Mouse (Mus musculus) MEL (cell line): ENCODE measurements around the gene Bbs9. TPM values are rescaled to one million over a fixed set of nuclear protein-coding genes. Genes with fewer than 3 reads are reported as not detected.

Experiments used
- DNase-seq: peaks from one replicate; pipeline ENCODE4 v3.0.0; 2011; ENCODE audit warnings: low read depth, low spot score
- H3K27ac ChIP-seq: 2 replicates; pipeline ENCODE4 v1.5.1; 2012; ENCODE audit warnings: low read depth, mild to moderate bottlenecking, control low read depth, low read length, moderate library complexity; ENCODE audit not compliant: control insufficient read depth
- H3K27me3 ChIP-seq, 2 experiments: fragments of 150-350 bp in 1 of 2; sonication (generic) in 1 of 2; 2 replicates each; pipeline ENCODE4 v1.6.1; 2012; ENCODE audit warnings: low read length in 2 of 2, mild to moderate bottlenecking in 2 of 2, improper control_type of control experiment in 1 of 2, moderate library complexity in 1 of 2; ENCODE audit not compliant: insufficient read depth in 2 of 2, control insufficient read depth in 1 of 2
- H3K36me3 ChIP-seq, 2 experiments: 2 replicates each; pipeline ENCODE4 v1.6.1; 2012 to 2014; ENCODE audit warnings: low read length in 2 of 2, improper control_type of control experiment in 1 of 2, inconsistent platforms in 1 of 2, mild to moderate bottlenecking in 1 of 2; ENCODE audit not compliant: insufficient read depth in 2 of 2, control insufficient read depth in 1 of 2
- H3K4me1 ChIP-seq, 2 experiments: fragments of 150-350 bp in 1 of 2; sonication (generic) in 1 of 2; 2 replicates each; pipeline ENCODE4 v1.6.1; 2012; ENCODE audit warnings: low read length in 2 of 2, improper control_type of control experiment in 1 of 2, mild to moderate bottlenecking in 1 of 2; ENCODE audit not compliant: insufficient read depth in 2 of 2, control insufficient read depth in 1 of 2
- H3K4me3 ChIP-seq, 2 experiments: fragments of 150-350 bp in 1 of 2; sonication (generic) in 1 of 2; 2 replicates each; pipeline ENCODE4 v1.5.1; 2012; ENCODE audit warnings: low read depth in 2 of 2, low read length in 2 of 2, mild to moderate bottlenecking in 2 of 2, moderate library complexity in 2 of 2, control low read depth in 1 of 2, improper control_type of control experiment in 1 of 2; ENCODE audit not compliant: control insufficient read depth in 1 of 2, insufficient read depth in 1 of 2
- H3K79me2 ChIP-seq: 2 replicates; pipeline ENCODE4 v1.6.1; 2012; ENCODE audit warnings: mild to moderate bottlenecking, low read length, moderate library complexity; ENCODE audit not compliant: control insufficient read depth, poor library complexity, insufficient read depth
- H3K9ac ChIP-seq: 2 replicates; pipeline ENCODE4 v1.6.1; 2012; ENCODE audit warnings: low read depth, mild to moderate bottlenecking, control low read depth, low read length, moderate library complexity; ENCODE audit not compliant: control insufficient read depth, poor library complexity, severe bottlenecking
- H3K9me3 ChIP-seq: fragments of 150-350 bp; sonication (generic); replicated peaks from 2 replicates; pipeline ENCODE4 v1.6.1; 2012; ENCODE audit warnings: mild to moderate bottlenecking, low read length, improper control_type of control experiment, moderate library complexity; ENCODE audit not compliant: insufficient read depth
- BHLHE40 ChIP-seq: IDR thresholded peaks from 2 replicates; pipeline ENCODE4 v1.6.1; 2012; ENCODE audit warnings: low read depth, mild to moderate bottlenecking, inconsistent platforms, low read length, improper control_type of control experiment, borderline replicate concordance
- CHD1 ChIP-seq: IDR thresholded peaks from 2 replicates; pipeline ENCODE4 v1.6.1; 2012; ENCODE audit warnings: low read depth, mild to moderate bottlenecking, inconsistent platforms, low read length, improper control_type of control experiment
- CHD2 ChIP-seq: IDR thresholded peaks from 2 replicates; pipeline ENCODE4 v1.6.1; 2011; ENCODE audit warnings: low read length, improper control_type of control experiment
- CTCF ChIP-seq, 3 experiments: IDR thresholded peaks in 2 of 3; conservative IDR thresholded peaks in 1 of 3; 2 replicates each; pipeline ENCODE4 v1.5.1; 2011 to 2012; ENCODE audit warnings: low read length in 3 of 3, low read depth in 2 of 3, mild to moderate bottlenecking in 2 of 3, improper control_type of control experiment in 1 of 3, inconsistent platforms in 1 of 3, mixed read lengths in 1 of 3, moderate library complexity in 1 of 3; ENCODE audit not compliant: control insufficient read depth in 1 of 3, insufficient read depth in 1 of 3, poor library complexity in 1 of 3, severe bottlenecking in 1 of 3
- E2F4 ChIP-seq: IDR thresholded peaks from 2 replicates; pipeline ENCODE4 v1.6.1; 2011; ENCODE audit warnings: low read depth, low read length, improper control_type of control experiment, borderline replicate concordance
- ELF1 ChIP-seq: IDR thresholded peaks from 2 replicates; pipeline ENCODE4 v1.6.1; 2014; ENCODE audit warnings: low read depth, mild to moderate bottlenecking, inconsistent platforms, low read length, improper control_type of control experiment, moderate library complexity
- EP300 ChIP-seq, 2 experiments: IDR thresholded peaks; 2 replicates each; pipeline ENCODE4 v1.6.1; 2011; ENCODE audit warnings: improper control_type of control experiment in 2 of 2, low read length in 2 of 2, low read depth in 1 of 2, mild to moderate bottlenecking in 1 of 2
- ETS1 ChIP-seq: IDR thresholded peaks from 2 replicates; pipeline ENCODE4 v1.6.1; 2012; ENCODE audit warnings: low read depth, mild to moderate bottlenecking, inconsistent platforms, low read length, improper control_type of control experiment, moderate library complexity
- GABPA ChIP-seq: IDR thresholded peaks from 2 replicates; pipeline ENCODE4 v1.6.1; 2012; ENCODE audit warnings: low read depth, mild to moderate bottlenecking, inconsistent platforms, low read length, improper control_type of control experiment, moderate library complexity
- GATA1 ChIP-seq: IDR thresholded peaks from 2 replicates; pipeline ENCODE4 v1.6.1; 2011; ENCODE audit warnings: low read depth, low read length, improper control_type of control experiment
- HCFC1 ChIP-seq: IDR thresholded peaks from 2 replicates; pipeline ENCODE4 v1.6.1; 2012; ENCODE audit warnings: low read depth, mild to moderate bottlenecking, inconsistent platforms, low read length, improper control_type of control experiment, moderate library complexity
- JUND ChIP-seq: IDR thresholded peaks from 2 replicates; pipeline ENCODE4 v1.6.1; 2011; ENCODE audit warnings: low read depth, mild to moderate bottlenecking, improper control_type of control experiment, low read length
- KAT2A ChIP-seq: conservative IDR thresholded peaks from 2 replicates; pipeline ENCODE4 v1.6.1; 2012; ENCODE audit warnings: low read depth, low read length, improper control_type of control experiment, inconsistent platforms
- MAFK ChIP-seq: IDR thresholded peaks from 2 replicates; pipeline ENCODE4 v1.6.1; 2011; ENCODE audit warnings: low read depth, mild to moderate bottlenecking, low read length, improper control_type of control experiment, borderline replicate concordance
- MAX ChIP-seq: IDR thresholded peaks from 2 replicates; pipeline ENCODE4 v1.6.1; 2011; ENCODE audit warnings: low read length, improper control_type of control experiment
- MAZ ChIP-seq: IDR thresholded peaks from 2 replicates; pipeline ENCODE4 v1.6.1; 2012; ENCODE audit warnings: low read depth, mild to moderate bottlenecking, inconsistent platforms, low read length, improper control_type of control experiment
- MEF2A ChIP-seq: IDR thresholded peaks from 2 replicates; pipeline ENCODE4 v1.6.1; 2014; ENCODE audit warnings: low read depth, mild to moderate bottlenecking, inconsistent platforms, low read length, improper control_type of control experiment; ENCODE audit not compliant: poor library complexity, insufficient replicate concordance, severe bottlenecking; ENCODE audit errors: extremely low read depth
- MXI1 ChIP-seq: IDR thresholded peaks from 2 replicates; pipeline ENCODE4 v1.6.1; 2011; ENCODE audit warnings: mild to moderate bottlenecking, low read depth, low read length, improper control_type of control experiment
- MYB ChIP-seq: IDR thresholded peaks from 2 replicates; pipeline ENCODE4 v1.6.1; 2011; ENCODE audit warnings: mild to moderate bottlenecking, low read depth, low read length, improper control_type of control experiment
- MYC ChIP-seq: IDR thresholded peaks from 2 replicates; pipeline ENCODE4 v1.6.1; 2011; ENCODE audit warnings: low read depth, mild to moderate bottlenecking, low read length, improper control_type of control experiment, moderate library complexity
- NELFE ChIP-seq: IDR thresholded peaks from 2 replicates; pipeline ENCODE4 v1.6.1; 2011; ENCODE audit warnings: low read depth, low read length, improper control_type of control experiment
- NRF1 ChIP-seq: IDR thresholded peaks from 2 replicates; pipeline ENCODE4 v1.6.1; 2014; ENCODE audit warnings: low read depth, mild to moderate bottlenecking, inconsistent platforms, low read length, improper control_type of control experiment, moderate library complexity; ENCODE audit not compliant: poor library complexity, insufficient read depth, severe bottlenecking
- POLR2A ChIP-seq, 2 experiments: IDR thresholded peaks; 2 replicates each; pipeline ENCODE4 v1.6.1; 2011 to 2012; ENCODE audit warnings: low read length in 2 of 2, mild to moderate bottlenecking in 2 of 2, control low read depth in 1 of 2, improper control_type of control experiment in 1 of 2, low read depth in 1 of 2, moderate library complexity in 1 of 2; ENCODE audit not compliant: control insufficient read depth in 1 of 2, insufficient read depth in 1 of 2, poor library complexity in 1 of 2
- POLR2AphosphoS2 ChIP-seq: IDR thresholded peaks from 2 replicates; pipeline ENCODE4 v1.6.1; 2011; ENCODE audit warnings: low read length, improper control_type of control experiment
- POLR2AphosphoS5 ChIP-seq: IDR thresholded peaks from 2 replicates; pipeline ENCODE4 v1.6.1; 2012; ENCODE audit warnings: low read depth, borderline replicate concordance, mild to moderate bottlenecking, inconsistent platforms, low read length, moderate library complexity, mixed read lengths
- RAD21 ChIP-seq: IDR thresholded peaks from 2 replicates; pipeline ENCODE4 v1.6.1; 2011; ENCODE audit warnings: mild to moderate bottlenecking, low read depth, low read length, improper control_type of control experiment
- RCOR1 ChIP-seq: IDR thresholded peaks from 2 replicates; pipeline ENCODE4 v1.6.1; 2012; ENCODE audit warnings: low read depth, mild to moderate bottlenecking, inconsistent platforms, low read length, improper control_type of control experiment
- SIN3A ChIP-seq: IDR thresholded peaks from 2 replicates; pipeline ENCODE4 v1.6.1; 2012; ENCODE audit warnings: low read length, improper control_type of control experiment, inconsistent platforms
- SMC3 ChIP-seq: IDR thresholded peaks from 2 replicates; pipeline ENCODE4 v1.6.1; 2011; ENCODE audit warnings: low read depth, low read length, improper control_type of control experiment
- TAL1 ChIP-seq: IDR thresholded peaks from 2 replicates; pipeline ENCODE4 v1.6.1; 2012; ENCODE audit warnings: mild to moderate bottlenecking, inconsistent platforms, low read length, moderate library complexity, mixed read lengths
- TBP ChIP-seq: IDR thresholded peaks from 2 replicates; pipeline ENCODE4 v1.8.0; 2011; ENCODE audit warnings: low read depth, low read length, improper control_type of control experiment
- TCF12 ChIP-seq: IDR thresholded peaks from 2 replicates; pipeline ENCODE4 v1.6.1; 2014; ENCODE audit warnings: low read depth, mild to moderate bottlenecking, inconsistent platforms, low read length, improper control_type of control experiment, moderate library complexity
- UBTF ChIP-seq: IDR thresholded peaks from 2 replicates; pipeline ENCODE4 v1.6.1; 2012; ENCODE audit warnings: low read depth, mild to moderate bottlenecking, inconsistent platforms, low read length, improper control_type of control experiment, moderate library complexity, borderline replicate concordance; ENCODE audit not compliant: insufficient read depth
- USF1 ChIP-seq: IDR thresholded peaks from 2 replicates; pipeline ENCODE4 v1.6.1; 2014; ENCODE audit warnings: low read depth, mild to moderate bottlenecking, inconsistent platforms, low read length, improper control_type of control experiment, moderate library complexity
- ZC3H11A ChIP-seq: IDR thresholded peaks from 2 replicates; pipeline ENCODE4 v1.6.1; 2012; ENCODE audit warnings: low read depth, mild to moderate bottlenecking, inconsistent platforms, low read length, improper control_type of control experiment
- ZKSCAN1 ChIP-seq: IDR thresholded peaks from 2 replicates; pipeline ENCODE4 v1.6.1; 2012; ENCODE audit warnings: low read depth, mild to moderate bottlenecking, inconsistent platforms, low read length, improper control_type of control experiment, moderate library complexity
- ZMIZ1 ChIP-seq: IDR thresholded peaks from 2 replicates; pipeline ENCODE4 v1.6.1; 2012; ENCODE audit warnings: low read depth, mild to moderate bottlenecking, inconsistent platforms, low read length, improper control_type of control experiment, moderate library complexity
- ZNF384 ChIP-seq: IDR thresholded peaks from 2 replicates; pipeline ENCODE4 v1.6.1; 2012; ENCODE audit warnings: low read depth, mild to moderate bottlenecking, inconsistent platforms, low read length, improper control_type of control experiment
- polyA plus RNA-seq, 2 experiments: library from polyadenylated mRNA; stranded (reverse) in 1 of 2; unstranded in 1 of 2; fragments of >175 nt in 1 of 2; fragments of >200 nt in 1 of 2; gene quantifications; 2 replicates each; pipeline versions ENCODE4 v1.2.1 to v1.2.4; 2012; ENCODE audit warnings: low replicate concordance in 2 of 2, low read depth in 1 of 2; ENCODE audit not compliant: insufficient read length in 2 of 2, insufficient read depth in 1 of 2, missing spikeins in 1 of 2
- total RNA-seq: library from RNA; depleted of rRNA; stranded (reverse); fragments of 300-350 nt; gene quantifications from 2 replicates; pipeline ENCODE4 v1.2.3, GENCODE M21; 2012

Gene Bbs9
- total and polyA plus RNA-seq, 3 experiments: 18.5 to 19.5 TPM; not detected in 1

DNA sequence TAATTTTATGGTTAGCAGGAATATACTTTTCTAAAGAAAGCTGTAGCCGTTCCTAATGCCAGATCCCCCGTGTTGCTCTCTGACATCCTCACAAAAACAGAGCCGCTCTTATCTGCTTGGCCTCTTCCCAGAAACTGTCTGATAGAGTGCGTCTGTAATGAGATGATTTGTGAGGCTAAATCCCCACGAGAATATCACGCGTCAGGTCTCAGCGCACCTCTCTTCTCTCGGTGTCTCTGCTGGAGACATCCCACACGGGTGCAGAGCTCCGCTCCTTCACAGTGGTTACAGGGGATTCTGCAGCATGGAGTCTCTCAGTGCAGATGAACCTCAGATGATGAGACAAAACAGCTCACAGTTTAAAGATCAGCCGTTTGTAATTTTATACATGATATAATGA, 204.5 kb downstream of the Bbs9 start:
- no peaks in the 10 kb centered on the region for H3K27me3 ChIP-seq
- peaks cover 7 to 17% of the 10 kb centered on the region in 2 experiments for H3K4me1 ChIP-seq
- no peaks in the 10 kb centered on the region for H3K9me3 ChIP-seq
- H3K9ac ChIP-seq: no peak overlapping the region
- peak; percentile 88 for DNase-seq
- H3K79me2 ChIP-seq: no peaks in the 10 kb centered on the region
- H3K36me3 ChIP-seq: peaks cover 0 to 9% of the 10 kb centered on the region in 2 experiments; a peak in 2 of 4 replicates
- peak overlapping the region; percentile 14 to 20 for H3K4me3 ChIP-seq
- H3K27ac ChIP-seq: no peak overlapping the region
- TF ChIP-seq ZMIZ1 (no peak), GATA1 (peak; percentile 98), CHD1 (no peak), NELFE (no peak), MYC (peak; percentile 77), RAD21 (no peak), CHD2 (no peak), ELF1 (no peak), ZNF384 (no peak), EP300 (IDR thresholded peaks at IDR 0.05; ENCODE audit: low read depth in 1 of 2, low read length in 2 of 2) (peak; percentile 90 to 94), HCFC1 (no peak), POLR2AphosphoS2 (no peak), JUND (no peak), E2F4 (no peak), NRF1 (no peak), POLR2AphosphoS5 (no peak), MYB (no peak), ZKSCAN1 (no peak), UBTF (no peak), TAL1 (no peak), MAX (peak; percentile 36; the same call in 1 of the 2 replicates), GABPA (no peak), POLR2A (IDR thresholded peaks at IDR 0.05; ENCODE audit: control insufficient read depth in 1 of 2, insufficient read depth in 1 of 2, low read depth in 1 of 2, low read length in 2 of 2, poor library complexity in 1 of 2) (no peak), MAFK (no peak), SIN3A (peak; percentile 49), ZC3H11A (no peak), MAZ (no peak), USF1 (no peak), BHLHE40 (peak; percentile 78; the same call in 1 of the 2 replicates), CTCF (IDR thresholded peaks at IDR 0.05 in 2 of 3, conservative IDR thresholded peaks at IDR 0.05 in 1 of 3; ENCODE audit: control insufficient read depth in 1 of 3, insufficient read depth in 1 of 3, low read depth in 2 of 3, low read length in 3 of 3, poor library complexity in 1 of 3, severe bottlenecking in 1 of 3) (0 out of 6 replicates have a peak, but pooled peaks of 1 of the 3 experiments have one; percentile 5), ETS1 (peak; percentile 78; the same call in 1 of the 2 replicates), TBP (no peak), SMC3 (no peak), MXI1 (peak; percentile 59; the same call in 1 of the 2 replicates), TCF12 (peak; percentile 91), KAT2A (no peak), RCOR1 (peak; percentile 95), MEF2A (no peak)
